Mouse (Mus musculus): ENCODE data around the gene Plekhg6. TPM values are rescaled to one million over a fixed set of nuclear protein-coding genes. Genes with fewer than 3 reads are reported as not detected.

Gene Plekhg6
- polyA plus RNA-seq, 1 experiment, result 0.39 TPM

- Histone ChIP-seq H3K36me3 (replicated peaks; ENCODE audit: low read length) (no peaks in the 10 kb centered on the region), H3K27me3 (replicated peaks) (peaks cover 29% of the 10 kb centered on the region), H3K4me3 (replicated peaks) (no peak overlapping the region), H3K4me1 (peaks cover 8% of the 10 kb centered on the region), H3K9me3 (peaks cover 5% of the 10 kb centered on the region; the same call in 1 of the 2 replicates)
- no peak for TF ChIP-seq FLI1 (IDR thresholded peaks at IDR 0.05; ENCODE audit: low read length)
- no peak for TF ChIP-seq GATA1 (IDR thresholded peaks at IDR 0.05; ENCODE audit: borderline replicate concordance, low read length)
Observed at GRCm38 (mm10) chr6:125389853-125390252, 9.3 kb upstream of the Plekhg6 start.

GRCm38 (mm10) chr6:125386080-125386479, 5.5 kb upstream of the Plekhg6 start:
- TF ChIP-seq FLI1 (IDR thresholded peaks at IDR 0.05; ENCODE audit: low read length) (no peak), GATA1 (IDR thresholded peaks at IDR 0.05; ENCODE audit: borderline replicate concordance, low read length) (no peak)
- Histone ChIP-seq H3K9me3 (peaks cover 5% of the 10 kb centered on the region; the same call in 1 of the 2 replicates), H3K4me1 (peaks cover 14% of the 10 kb centered on the region), H3K36me3 (replicated peaks; ENCODE audit: low read length) (no peaks in the 10 kb centered on the region), H3K27me3 (replicated peaks) (peaks cover 60% of the 10 kb centered on the region), H3K4me3 (replicated peaks) (no peak overlapping the region)

DNA sequence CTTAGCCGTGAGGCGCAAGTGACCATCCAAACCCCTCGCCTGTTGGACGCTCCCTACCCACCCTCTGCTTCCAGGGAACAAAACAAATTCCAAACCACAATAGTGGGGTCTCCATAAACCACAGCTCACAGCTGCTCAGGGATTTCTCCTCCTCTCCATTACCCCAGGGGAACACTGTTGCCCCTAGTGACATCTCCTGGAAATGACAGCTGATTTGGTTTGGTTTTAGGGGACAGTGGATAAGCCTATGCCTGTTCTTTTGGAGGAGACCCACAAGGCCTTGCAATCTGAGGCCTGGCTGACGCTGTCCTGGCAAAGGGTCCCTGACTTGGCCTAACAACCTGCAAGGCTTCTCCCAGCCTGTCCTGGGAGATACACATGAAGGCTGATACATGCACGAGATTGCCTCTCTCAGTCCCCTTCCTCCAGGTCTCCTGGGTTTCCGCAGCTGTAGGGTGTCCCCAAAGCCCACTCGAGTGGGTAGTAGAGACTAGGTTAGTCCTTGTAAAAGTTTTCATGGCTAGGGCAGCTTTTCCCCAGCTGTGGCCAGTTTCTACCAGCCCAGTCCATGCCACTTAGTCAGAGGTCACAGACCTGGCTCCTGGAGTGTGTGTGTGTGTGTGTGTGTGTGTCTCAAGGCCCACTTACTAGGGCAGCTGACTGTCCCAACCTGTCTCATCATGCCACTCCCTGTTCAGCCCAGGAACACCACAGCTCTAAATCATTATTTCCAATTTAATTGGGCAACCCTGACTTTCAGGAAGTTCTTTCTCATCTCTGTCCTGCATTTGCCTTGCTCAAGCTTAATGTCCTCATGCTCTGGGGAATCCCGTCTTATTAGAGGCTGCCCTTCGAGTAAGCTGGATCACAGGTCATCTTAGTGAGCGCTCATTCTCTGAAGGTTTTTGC, 4.7 kb upstream of the Plekhg6 start:
- Histone ChIP-seq H3K36me3 (replicated peaks; ENCODE audit: low read length) (no peaks in the 10 kb centered on the region), H3K27me3 (replicated peaks) (peaks cover 68% of the 10 kb centered on the region), H3K4me1 (peaks cover 21% of the 10 kb centered on the region), H3K9me3 (peaks cover 5% of the 10 kb centered on the region; the same call in 1 of the 2 replicates), H3K4me3 (replicated peaks) (peak overlapping the region; percentile 30)
- no peak for TF ChIP-seq FLI1 (IDR thresholded peaks at IDR 0.05; ENCODE audit: low read length)
- TF ChIP-seq GATA1 (IDR thresholded peaks at IDR 0.05; ENCODE audit: borderline replicate concordance, low read length), result no peak

DNA sequence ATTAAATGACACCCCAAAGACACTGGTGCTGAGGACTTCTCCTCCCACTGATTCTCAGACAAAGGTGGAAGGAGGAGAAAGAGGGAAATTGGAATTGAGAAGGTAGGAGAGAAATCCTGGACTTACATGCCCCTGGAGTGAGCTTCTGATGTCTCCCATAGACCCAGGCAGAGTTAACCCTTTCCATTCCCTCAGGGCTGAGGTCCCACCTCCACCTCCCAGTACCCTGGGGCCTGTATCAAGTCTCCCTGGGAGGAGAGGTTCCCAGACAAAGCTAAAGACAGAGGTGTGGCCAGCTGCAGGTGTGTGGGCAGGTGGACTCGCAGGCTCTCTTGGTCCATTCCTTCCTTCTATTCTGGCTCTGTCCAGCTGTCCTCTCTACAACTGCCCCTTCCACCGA, 1.4 kb upstream of the Plekhg6 start:
- Histone ChIP-seq H3K4me1 (peaks cover 54% of the 10 kb centered on the region), H3K27me3 (replicated peaks) (peaks cover 68% of the 10 kb centered on the region), H3K9me3 (no peaks in the 10 kb centered on the region), H3K36me3 (replicated peaks; ENCODE audit: low read length) (no peaks in the 10 kb centered on the region), H3K4me3 (replicated peaks) (no peak overlapping the region)
- TF ChIP-seq GATA1 (IDR thresholded peaks at IDR 0.05; ENCODE audit: borderline replicate concordance, low read length), result no peak
- TF ChIP-seq FLI1 (IDR thresholded peaks at IDR 0.05; ENCODE audit: low read length), result no peak

DNA sequence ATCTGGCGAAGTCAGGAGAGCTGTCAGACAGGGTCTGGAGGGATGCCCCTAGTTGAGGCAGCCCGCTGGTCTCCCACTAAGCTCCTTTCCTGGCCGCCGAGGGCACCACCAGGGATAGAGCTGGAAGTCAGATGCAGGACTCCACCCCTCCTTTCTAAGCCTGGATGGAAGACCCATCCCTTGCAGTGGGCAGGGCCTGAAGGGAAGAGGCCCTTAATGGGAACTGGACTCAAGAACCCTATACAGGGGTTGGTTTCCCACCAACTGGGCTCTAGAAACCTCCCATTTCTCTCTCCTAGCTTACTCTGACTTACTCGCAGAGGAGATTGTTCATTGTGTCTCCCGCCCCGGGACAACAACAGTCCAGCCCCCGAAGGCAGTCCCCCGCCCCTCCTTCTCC, 812 bp downstream of the Plekhg6 start:
- Histone ChIP-seq H3K4me1 (peaks cover 60% of the 10 kb centered on the region), H3K27me3 (replicated peaks) (peaks cover 56% of the 10 kb centered on the region), H3K4me3 (replicated peaks) (no peak overlapping the region), H3K36me3 (replicated peaks; ENCODE audit: low read length) (no peaks in the 10 kb centered on the region), H3K9me3 (no peaks in the 10 kb centered on the region)
- TF ChIP-seq FLI1 (IDR thresholded peaks at IDR 0.05; ENCODE audit: low read length), result no peak
- TF ChIP-seq GATA1 (IDR thresholded peaks at IDR 0.05; ENCODE audit: borderline replicate concordance, low read length), result no peak

DNA sequence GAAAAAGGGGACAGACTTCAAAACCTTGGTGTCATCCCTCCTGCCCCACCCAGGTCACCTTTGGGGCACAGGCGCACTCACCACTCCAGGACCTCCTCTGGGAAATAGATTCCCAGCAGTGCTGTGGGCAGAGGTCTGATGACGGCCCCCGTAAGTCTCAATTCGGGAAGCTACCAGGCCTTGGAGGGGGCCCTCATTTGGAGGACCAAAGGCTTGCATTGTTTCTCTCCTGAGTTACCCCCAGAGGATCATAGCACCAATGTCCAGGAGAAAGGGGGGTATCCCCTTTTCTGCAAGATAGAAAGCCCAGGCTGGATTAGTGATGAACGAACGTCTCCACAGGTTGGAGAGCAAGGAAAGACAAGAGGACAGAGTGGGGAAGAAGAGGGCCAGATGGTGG, 2.0 kb downstream of the Plekhg6 start:
- no peaks in the 10 kb centered on the region for H3K36me3 ChIP-seq (replicated peaks; ENCODE audit: low read length)
- TF ChIP-seq FLI1 (IDR thresholded peaks at IDR 0.05; ENCODE audit: low read length), result no peak
- TF ChIP-seq GATA1 (IDR thresholded peaks at IDR 0.05; ENCODE audit: borderline replicate concordance, low read length), result no peak
- H3K4me3 ChIP-seq (replicated peaks), result peak overlapping the region; percentile 83
- H3K4me1 ChIP-seq, result peaks cover 66% of the 10 kb centered on the region
- no peaks in the 10 kb centered on the region for H3K9me3 ChIP-seq
- H3K27me3 ChIP-seq (replicated peaks), result peaks cover 46% of the 10 kb centered on the region

GRCm38 (mm10) chr6:125377582-125378451, 2.8 kb downstream of the Plekhg6 start:
- Histone ChIP-seq H3K27me3 (replicated peaks) (peaks cover 46% of the 10 kb centered on the region), H3K36me3 (replicated peaks; ENCODE audit: low read length) (no peaks in the 10 kb centered on the region), H3K4me1 (peaks cover 64% of the 10 kb centered on the region), H3K9me3 (no peaks in the 10 kb centered on the region), H3K4me3 (replicated peaks) (peak overlapping the region; percentile 83)
- TF ChIP-seq FLI1 (IDR thresholded peaks at IDR 0.05; ENCODE audit: low read length) (no peak), GATA1 (IDR thresholded peaks at IDR 0.05; ENCODE audit: borderline replicate concordance, low read length) (no peak)

DNA sequence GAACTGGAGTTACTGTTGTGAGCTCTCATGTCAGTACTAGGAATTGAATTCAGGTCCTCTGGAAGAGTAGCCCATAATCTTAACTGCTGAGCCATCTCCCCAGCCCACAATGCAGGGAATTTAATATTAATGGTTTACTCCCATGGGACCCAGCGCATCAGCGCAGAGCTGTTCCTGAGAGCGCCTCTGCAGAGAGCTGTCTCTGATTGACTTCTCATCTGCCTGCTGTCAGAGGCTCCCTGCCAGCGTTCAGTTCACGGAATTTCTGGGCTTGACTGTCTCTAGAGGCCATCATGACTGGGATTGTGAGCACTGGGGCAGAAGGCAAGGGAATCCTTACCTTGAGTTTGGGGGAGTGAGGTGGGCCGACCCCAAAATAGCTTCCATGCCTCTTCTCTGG, 3.6 kb downstream of the Plekhg6 start:
- Histone ChIP-seq H3K36me3 (replicated peaks; ENCODE audit: low read length) (no peaks in the 10 kb centered on the region), H3K9me3 (no peaks in the 10 kb centered on the region), H3K4me3 (replicated peaks) (no peak overlapping the region), H3K27me3 (replicated peaks) (peaks cover 46% of the 10 kb centered on the region), H3K4me1 (peaks cover 65% of the 10 kb centered on the region)
- no peak for TF ChIP-seq FLI1 (IDR thresholded peaks at IDR 0.05; ENCODE audit: low read length)
- no peak for TF ChIP-seq GATA1 (IDR thresholded peaks at IDR 0.05; ENCODE audit: borderline replicate concordance, low read length)

DNA sequence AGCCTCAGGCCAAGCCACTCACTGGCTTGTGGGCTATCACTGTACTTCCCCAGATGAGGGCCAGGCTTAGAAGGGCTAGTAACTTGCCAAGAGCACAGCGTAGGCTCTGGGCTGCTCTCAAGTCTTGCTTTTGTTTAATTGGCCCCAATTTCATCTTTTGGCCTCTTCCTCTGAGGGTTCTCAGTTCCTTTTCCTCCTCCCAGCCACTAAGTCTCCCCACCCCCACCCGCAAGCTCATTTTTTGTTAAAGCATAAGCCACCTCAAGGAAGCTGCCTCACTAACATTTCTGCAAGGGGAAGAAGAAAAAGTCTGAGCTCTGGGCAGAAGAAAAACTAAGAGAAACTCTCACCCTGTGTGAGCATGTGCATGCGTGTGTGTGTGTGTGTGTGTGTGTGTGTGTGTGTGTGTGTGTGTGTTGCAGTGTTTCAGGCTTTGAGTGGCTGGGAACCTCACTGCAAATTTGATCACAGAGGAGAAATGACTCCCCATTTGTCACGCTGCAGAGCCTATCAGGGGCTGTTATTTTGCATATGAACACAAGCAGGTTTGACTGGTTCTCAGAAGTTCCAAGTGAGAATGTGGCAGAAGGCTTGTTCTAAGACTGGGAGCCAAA, 12.7 kb downstream of the Plekhg6 start:
- Histone ChIP-seq H3K4me3 (replicated peaks) (peak overlapping the region; percentile 78), H3K36me3 (replicated peaks; ENCODE audit: low read length) (peaks cover 5% of the 10 kb centered on the region), H3K9me3 (peaks cover 5% of the 10 kb centered on the region; the same call in 1 of the 2 replicates), H3K27me3 (replicated peaks) (peaks cover 38% of the 10 kb centered on the region), H3K4me1 (peaks cover 54% of the 10 kb centered on the region)
- TF ChIP-seq GATA1 (IDR thresholded peaks at IDR 0.05; ENCODE audit: borderline replicate concordance, low read length), result no peak
- TF ChIP-seq FLI1 (IDR thresholded peaks at IDR 0.05; ENCODE audit: low read length), result no peak

All from megakaryocyte, embryonic 14.5 days (primary cell).